Mouse (Mus musculus): ENCODE results near the gene Mars. TPM values are rescaled to one million over a fixed set of nuclear protein-coding genes. Genes with fewer than 3 reads are reported as not detected.

Gene Mars
- polyA plus RNA-seq, 1 experiment from 2014 or later = 187 TPM

GRCm38 (mm10) chr10:127293590-127294113 is 17.9 kb downstream of the Mars start:
- H3K9me3 ChIP-seq (replicated peaks) = no peaks in the 10 kb centered on the region
- H3K27ac ChIP-seq (replicated peaks) = no peak overlapping the region
- H3K27me3 ChIP-seq (ENCODE audit: low read depth, poor library complexity, severe bottlenecking) = no peaks in the 10 kb centered on the region
- peaks cover 60% of the 10 kb centered on the region for H3K36me3 ChIP-seq
- WGBS = 88% methylated on average over 3 of the region's 3 CpGs
- H3K4me1 ChIP-seq = peaks cover 38% of the 10 kb centered on the region
- no peak overlapping the region for H3K4me3 ChIP-seq
- no peak for DNase-seq (ENCODE audit: low spot score)

GRCm38 (mm10) chr10:127292987-127293538 is 18.5 kb downstream of the Mars start:
- Histone ChIP-seq H3K9me3 (replicated peaks) (no peaks in the 10 kb centered on the region), H3K27me3 (ENCODE audit: low read depth, poor library complexity, severe bottlenecking) (no peaks in the 10 kb centered on the region)

GRCm38 (mm10) chr10:127291881-127292638 is 19.5 kb downstream of the Mars start:
- H3K27me3 ChIP-seq (ENCODE audit: low read depth, poor library complexity, severe bottlenecking) = no peaks in the 10 kb centered on the region
- no peaks in the 10 kb centered on the region for H3K9me3 ChIP-seq (replicated peaks)
- peak overlapping the region; percentile 65 for H3K4me3 ChIP-seq
- no peak for DNase-seq (ENCODE audit: low spot score)
- peaks cover 48% of the 10 kb centered on the region for H3K36me3 ChIP-seq
- 66% methylated on average over 5 of the region's 5 CpGs for WGBS
- peaks cover 52% of the 10 kb centered on the region for H3K4me1 ChIP-seq
- peak overlapping the region; percentile 97 for H3K27ac ChIP-seq (replicated peaks)

More at GRCm38 (mm10) chr10:127292987-127293538, 18.5 kb downstream of the Mars start:
- 90% methylated on average over 6 of the region's 6 CpGs for WGBS
- Histone ChIP-seq H3K27ac (replicated peaks) (no peak overlapping the region), H3K36me3 (peaks cover 54% of the 10 kb centered on the region), H3K4me1 (peaks cover 42% of the 10 kb centered on the region), H3K4me3 (peak overlapping the region; percentile 29)
- DNase-seq (ENCODE audit: low spot score) = no peak

- no peak for DNase-seq (ENCODE audit: low spot score)
- Histone ChIP-seq H3K27me3 (ENCODE audit: low read depth, poor library complexity, severe bottlenecking) (no peaks in the 10 kb centered on the region), H3K4me3 (peak overlapping the region; percentile 65), H3K9me3 (replicated peaks) (no peaks in the 10 kb centered on the region), H3K27ac (replicated peaks) (peak overlapping the region; percentile 97), H3K4me1 (peaks cover 60% of the 10 kb centered on the region), H3K36me3 (peaks cover 48% of the 10 kb centered on the region)
- WGBS = 5% methylated on average over 19 of the region's 19 CpGs
Measured at GRCm38 (mm10) chr10:127290930-127291880, 20.4 kb downstream of the Mars start.

GRCm38 (mm10) chr10:127290307-127290929 is 21.2 kb downstream of the Mars start:
- H3K4me3 ChIP-seq = peak overlapping the region; percentile 65
- no peaks in the 10 kb centered on the region for H3K9me3 ChIP-seq (replicated peaks)
- under 1% methylated on average over 44 of the region's 47 CpGs for WGBS
- H3K36me3 ChIP-seq = peaks cover 48% of the 10 kb centered on the region
- H3K27ac ChIP-seq (replicated peaks) = peak overlapping the region; percentile 97
- no peaks in the 10 kb centered on the region for H3K27me3 ChIP-seq (ENCODE audit: low read depth, poor library complexity, severe bottlenecking)
- peak; percentile 100 for DNase-seq (ENCODE audit: low spot score)
- H3K4me1 ChIP-seq = peaks cover 68% of the 10 kb centered on the region

- Histone ChIP-seq H3K4me3 (peak overlapping the region; percentile 65), H3K4me1 (peaks cover 76% of the 10 kb centered on the region), H3K27me3 (ENCODE audit: low read depth, poor library complexity, severe bottlenecking) (no peaks in the 10 kb centered on the region), H3K36me3 (peaks cover 48% of the 10 kb centered on the region), H3K9me3 (replicated peaks) (no peaks in the 10 kb centered on the region), H3K27ac (replicated peaks) (peak overlapping the region; percentile 97)
- peak; percentile 51 for DNase-seq (ENCODE audit: low spot score)
- WGBS = 2% methylated on average over 15 of the region's 15 CpGs
Measured at GRCm38 (mm10) chr10:127289573-127290191, 21.9 kb downstream of the Mars start.

- H3K4me1 ChIP-seq = peaks cover 79% of the 10 kb centered on the region
- peaks cover 48% of the 10 kb centered on the region for H3K36me3 ChIP-seq
- peak within 1 kb of the TSS; percentile 97 for H3K27ac ChIP-seq (replicated peaks)
- 0% methylated on average over 34 of the region's 65 CpGs for WGBS
- H3K27me3 ChIP-seq (ENCODE audit: low read depth, poor library complexity, severe bottlenecking) = no peaks in the 10 kb centered on the region
- DNase-seq (ENCODE audit: low spot score) = peak; percentile 93
- H3K9me3 ChIP-seq (replicated peaks) = no peaks in the 10 kb centered on the region
- peak within 1 kb of the TSS; percentile 65 for H3K4me3 ChIP-seq
Measured at GRCm38 (mm10) chr10:127288800-127289572, 22.6 kb downstream of the Mars start, which contains the start of gene Mbd6. Gene Mbd6 (minus strand): TSS chr10:127289018.

GRCm38 (mm10) chr10:127288328-127288799 is 23.2 kb downstream of the Mars start:
- peaks cover 85% of the 10 kb centered on the region for H3K4me1 ChIP-seq
- peak overlapping the region; percentile 65 for H3K4me3 ChIP-seq
- DNase-seq (ENCODE audit: low spot score) = no peak
- H3K9me3 ChIP-seq (replicated peaks) = no peaks in the 10 kb centered on the region
- peak overlapping the region; percentile 97 for H3K27ac ChIP-seq (replicated peaks)
- 2% methylated on average over 18 of the region's 28 CpGs for WGBS
- H3K36me3 ChIP-seq = peaks cover 48% of the 10 kb centered on the region
- H3K27me3 ChIP-seq (ENCODE audit: low read depth, poor library complexity, severe bottlenecking) = no peaks in the 10 kb centered on the region

- peak overlapping the region; percentile 65 for H3K4me3 ChIP-seq
- H3K36me3 ChIP-seq = peaks cover 48% of the 10 kb centered on the region
- peaks cover 82% of the 10 kb centered on the region for H3K4me1 ChIP-seq
- no peak for DNase-seq (ENCODE audit: low spot score)
- H3K27me3 ChIP-seq (ENCODE audit: low read depth, poor library complexity, severe bottlenecking) = no peaks in the 10 kb centered on the region
- no peaks in the 10 kb centered on the region for H3K9me3 ChIP-seq (replicated peaks)
- peak overlapping the region; percentile 97 for H3K27ac ChIP-seq (replicated peaks)
- WGBS = 0% methylated on average over 3 of the region's 3 CpGs
Measured at GRCm38 (mm10) chr10:127287936-127288293, 23.7 kb downstream of the Mars start.

GRCm38 (mm10) chr10:127287271-127287935 is 24.2 kb downstream of the Mars start:
- Histone ChIP-seq H3K4me1 (peaks cover 77% of the 10 kb centered on the region), H3K27ac (replicated peaks) (peak overlapping the region; percentile 97), H3K27me3 (ENCODE audit: low read depth, poor library complexity, severe bottlenecking) (no peaks in the 10 kb centered on the region), H3K4me3 (peak overlapping the region; percentile 65), H3K36me3 (peaks cover 50% of the 10 kb centered on the region), H3K9me3 (replicated peaks) (no peaks in the 10 kb centered on the region)
- DNase-seq (ENCODE audit: low spot score) = no peak
- 83% methylated on average over 15 of the region's 15 CpGs for WGBS

- Histone ChIP-seq H3K27ac (replicated peaks) (peak overlapping the region; percentile 70), H3K27me3 (ENCODE audit: low read depth, poor library complexity, severe bottlenecking) (no peaks in the 10 kb centered on the region), H3K4me3 (peak overlapping the region; percentile 65), H3K36me3 (peaks cover 57% of the 10 kb centered on the region), H3K9me3 (replicated peaks) (no peaks in the 10 kb centered on the region), H3K4me1 (peaks cover 73% of the 10 kb centered on the region)
- 54% methylated on average over 7 of the region's 7 CpGs for WGBS
- peak; percentile 44 for DNase-seq (ENCODE audit: low spot score)
Measured at GRCm38 (mm10) chr10:127286730-127287129, 24.9 kb downstream of the Mars start.

Measured in midbrain, embryonic 10.5 days (tissue).